Mouse (Mus musculus) intestine, embryonic 15.5 days (tissue): ENCODE measurements around the gene Pth1r. TPM values are rescaled to one million over a fixed set of nuclear protein-coding genes. Genes with fewer than 3 reads are reported as not detected.

ENCODE experiments used
- ATAC-seq: fragments of 200-750 bp; cut with Nextera tagmentation; 2 replicates; pipeline ENCODE4 v1.8.0; 2017; ENCODE audit warnings: moderate TSS enrichment, moderate library complexity
- H3K27ac ChIP-seq: fragments of 300-500 bp; sonication (generic); 2 replicates; pipeline ENCODE4 v1.5.1; 2015; ENCODE audit warnings: mild to moderate bottlenecking, inconsistent platforms
- H3K27me3 ChIP-seq: fragments of 300-500 bp; sonication (generic); replicated peaks from 2 replicates; pipeline ENCODE4 v1.6.1; 2015; ENCODE audit warnings: inconsistent platforms
- H3K36me3 ChIP-seq: fragments of 300-500 bp; sonication (generic); 2 replicates; pipeline ENCODE4 v1.6.1; 2015; ENCODE audit warnings: inconsistent platforms
- H3K4me1 ChIP-seq: fragments of 300-500 bp; sonication (generic); replicated peaks from 2 replicates; pipeline ENCODE4 v1.6.1; 2015; ENCODE audit warnings: inconsistent platforms
- H3K4me2 ChIP-seq: fragments of 300-500 bp; sonication (generic); replicated peaks from 2 replicates; pipeline ENCODE4 v1.6.1; 2015; ENCODE audit warnings: mild to moderate bottlenecking, inconsistent platforms
- H3K4me3 ChIP-seq: fragments of 300-500 bp; sonication (generic); replicated peaks from 2 replicates; pipeline ENCODE4 v1.5.1; 2015; ENCODE audit warnings: inconsistent platforms
- H3K9ac ChIP-seq: fragments of 300-500 bp; sonication (generic); 2 replicates; pipeline ENCODE4 v1.6.1; 2015; ENCODE audit warnings: inconsistent platforms
- H3K9me3 ChIP-seq: fragments of 300-500 bp; sonication (generic); 2 replicates; pipeline ENCODE4 v1.6.1; 2016; ENCODE audit warnings: inconsistent platforms
- WGBS: fragments of 180-500 bp; shearing (Covaris S2); methylation state at CpG from one replicate; pipeline ENCODE4 v1.1.7; 2015; 5-methylcytosine and 5-hydroxymethylcytosine counted together
- polyA plus RNA-seq: library from polyadenylated mRNA; unstranded; fragments of >200 nt; fragmentation: Nextera tagmentation; extraction: Ambion mirVana; gene quantifications from 2 replicates; pipeline ENCODE4 v1.2.1, GENCODE M21; 2015

The Pth1r gene
- polyA plus RNA-seq: 21.6 and 23.6 TPM in 2 replicates

DNA sequence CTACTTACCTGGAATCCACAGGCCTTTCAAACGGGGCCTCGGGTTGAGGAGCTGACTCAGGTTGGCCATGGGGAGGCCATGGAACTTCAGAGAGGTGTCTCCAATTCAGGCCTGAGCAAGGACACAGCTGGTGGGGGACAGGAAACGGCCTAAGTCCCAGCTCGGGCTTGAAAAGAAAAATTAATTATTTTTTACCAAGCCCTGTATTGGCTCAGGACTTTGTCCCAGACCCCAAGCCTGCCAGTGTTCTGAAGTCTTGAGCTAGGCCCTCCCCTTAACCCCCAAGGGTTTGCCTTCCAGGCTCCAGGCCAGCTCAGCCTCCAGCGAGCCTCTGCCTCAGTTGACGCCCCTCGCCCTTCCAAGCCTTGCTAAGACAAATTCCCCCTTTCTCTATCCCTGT lies at the start of gene Pth1r:
Gene Pth1r (minus strand): TSS at position 185 of the 400 bp plus-strand sequence.
- H3K36me3 ChIP-seq: no peaks in the 10 kb centered on the region
- no peak within 1 kb of the TSS for H3K4me2 ChIP-seq
- peaks cover 15% of the 10 kb centered on the region for H3K27me3 ChIP-seq
- H3K9me3 ChIP-seq: no peaks in the 10 kb centered on the region
- H3K27ac ChIP-seq: no peak within 1 kb of the TSS
- 54% methylated on average over 7 of the region's 7 CpGs for WGBS
- H3K9ac ChIP-seq: no peak within 1 kb of the TSS
- no peak within 1 kb of the TSS for H3K4me3 ChIP-seq
- no peak for ATAC-seq
- H3K4me1 ChIP-seq: peaks cover 25% of the 10 kb centered on the region

GRCm38 (mm10) chr9:110790462-110790861 lies 43.5 kb upstream of the Pth1r start:
- no peak overlapping the region for H3K9ac ChIP-seq
- no peaks in the 10 kb centered on the region for H3K27me3 ChIP-seq
- WGBS: 66% methylated on average over 4 of the region's 4 CpGs
- no peak overlapping the region for H3K27ac ChIP-seq
- H3K9me3 ChIP-seq: no peaks in the 10 kb centered on the region
- no peak overlapping the region for H3K4me2 ChIP-seq
- H3K4me1 ChIP-seq: no peaks in the 10 kb centered on the region
- no peak for ATAC-seq
- no peaks in the 10 kb centered on the region for H3K36me3 ChIP-seq
- no peak overlapping the region for H3K4me3 ChIP-seq

DNA sequence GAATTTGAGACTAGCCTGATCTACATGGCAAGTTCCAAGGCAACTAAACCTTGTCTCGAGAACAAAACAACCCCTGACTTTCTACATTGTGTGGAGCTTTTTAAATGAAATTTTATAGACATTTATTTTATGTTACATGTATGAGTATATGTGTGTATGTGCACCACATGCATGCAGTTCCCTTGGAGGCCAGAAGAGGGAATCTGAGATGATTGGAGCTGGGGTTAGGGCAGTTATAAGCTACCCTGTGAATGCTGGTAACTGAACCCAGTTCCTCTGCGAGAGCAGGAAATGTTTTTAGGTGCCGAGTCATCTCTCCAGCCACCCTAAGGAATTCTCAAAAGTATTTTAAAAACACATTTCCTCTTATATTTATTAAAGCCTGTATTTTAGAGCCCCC lies 41.2 kb upstream of the Pth1r start:
- H3K36me3 ChIP-seq: no peaks in the 10 kb centered on the region
- H3K4me2 ChIP-seq: no peak overlapping the region
- H3K4me3 ChIP-seq: no peak overlapping the region
- no peaks in the 10 kb centered on the region for H3K9me3 ChIP-seq
- H3K27ac ChIP-seq: no peak overlapping the region
- no peak overlapping the region for H3K9ac ChIP-seq
- WGBS: 92% methylated on average over 3 of the region's 3 CpGs
- H3K4me1 ChIP-seq: no peaks in the 10 kb centered on the region
- no peak for ATAC-seq
- H3K27me3 ChIP-seq: no peaks in the 10 kb centered on the region

DNA sequence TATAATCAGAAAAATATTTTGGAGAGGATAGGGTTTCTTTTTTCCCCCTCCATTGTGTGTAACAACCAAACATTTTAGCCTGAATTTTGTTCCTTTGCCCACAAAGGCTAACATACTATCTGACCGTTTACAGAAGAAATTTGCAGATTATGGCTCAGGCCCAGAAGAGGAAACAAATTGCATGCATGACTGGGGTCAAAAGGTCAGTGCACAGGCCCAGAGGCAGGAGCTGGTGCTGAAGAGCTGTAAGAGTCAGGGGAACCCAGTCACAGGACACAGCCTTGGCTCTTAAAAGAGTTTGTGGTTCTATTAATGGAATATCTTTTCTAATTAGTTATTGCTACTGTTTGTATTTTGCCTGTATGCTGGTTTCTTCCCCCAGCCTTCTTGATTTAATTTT lies 36.7 kb upstream of the Pth1r start:
- no peak for ATAC-seq
- Histone ChIP-seq H3K27me3 (0 out of 2 replicates have a peak, but pooled peaks cover 4% of the 10 kb centered on the region), H3K36me3 (no peaks in the 10 kb centered on the region), H3K27ac (no peak overlapping the region), H3K4me1 (peaks cover 14% of the 10 kb centered on the region), H3K9me3 (no peaks in the 10 kb centered on the region), H3K4me3 (no peak overlapping the region), H3K4me2 (no peak overlapping the region), H3K9ac (no peak overlapping the region)
- 25% methylated on average over 1 of the region's 1 CpGs for WGBS

GRCm38 (mm10) chr9:110781731-110782130 lies 34.8 kb upstream of the Pth1r start:
- H3K9me3 ChIP-seq: no peaks in the 10 kb centered on the region
- H3K4me3 ChIP-seq: peak overlapping the region; percentile 48
- ATAC-seq: peak; percentile 72
- H3K27ac ChIP-seq: peak overlapping the region; percentile 81
- H3K4me1 ChIP-seq: peaks cover 14% of the 10 kb centered on the region
- no peaks in the 10 kb centered on the region for H3K36me3 ChIP-seq
- peak overlapping the region; percentile 95 for H3K4me2 ChIP-seq
- peak overlapping the region; percentile 66 for H3K9ac ChIP-seq
- 0 out of 2 replicates have a peak, but pooled peaks cover 4% of the 10 kb centered on the region for H3K27me3 ChIP-seq
- WGBS: 1% methylated on average over 23 of the region's 23 CpGs

DNA sequence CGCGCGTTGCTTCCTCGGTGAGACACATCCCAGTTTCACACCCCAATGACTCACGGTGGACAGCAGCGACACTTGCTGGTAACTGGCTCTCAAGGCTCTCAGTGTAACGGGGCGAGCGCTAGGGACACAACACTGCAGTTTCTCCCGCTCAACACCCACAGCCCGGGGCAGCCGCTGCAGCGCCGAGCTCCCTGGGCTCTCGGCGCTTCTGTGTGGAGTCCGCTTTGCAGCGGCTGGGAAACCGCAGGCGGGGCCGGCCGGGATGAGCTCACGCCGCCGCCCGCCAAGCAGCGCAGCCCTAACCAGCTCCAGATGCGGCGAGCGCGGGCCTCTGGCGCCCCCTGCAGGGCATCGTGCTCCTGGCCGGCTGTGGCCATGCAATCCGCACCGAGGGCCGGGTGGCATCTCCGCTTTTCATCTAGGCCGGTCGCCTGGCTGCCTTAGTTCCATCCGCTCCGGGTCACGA lies 34.3 kb upstream of the Pth1r start:
- H3K4me2 ChIP-seq: peak overlapping the region; percentile 95
- peak overlapping the region; percentile 81 for H3K27ac ChIP-seq
- H3K4me1 ChIP-seq: peaks cover 14% of the 10 kb centered on the region
- H3K36me3 ChIP-seq: no peaks in the 10 kb centered on the region
- peak overlapping the region; percentile 48 for H3K4me3 ChIP-seq
- H3K9me3 ChIP-seq: no peaks in the 10 kb centered on the region
- H3K9ac ChIP-seq: peak overlapping the region; percentile 66
- peak; percentile 97 for ATAC-seq
- H3K27me3 ChIP-seq: 0 out of 2 replicates have a peak, but pooled peaks cover 4% of the 10 kb centered on the region
- under 1% methylated on average over 43 of the region's 43 CpGs for WGBS

GRCm38 (mm10) chr9:110779242-110779913 lies 32.4 kb upstream of the Pth1r start:
- Histone ChIP-seq H3K27me3 (0 out of 2 replicates have a peak, but pooled peaks cover 4% of the 10 kb centered on the region), H3K36me3 (no peaks in the 10 kb centered on the region), H3K4me3 (no peak overlapping the region), H3K4me1 (peaks cover 21% of the 10 kb centered on the region), H3K27ac (no peak overlapping the region), H3K4me2 (no peak overlapping the region), H3K9ac (no peak overlapping the region), H3K9me3 (no peaks in the 10 kb centered on the region)
- WGBS: 65% methylated on average over 5 of the region's 5 CpGs
- ATAC-seq: no peak

- Histone ChIP-seq H3K4me2 (no peak overlapping the region), H3K27ac (no peak overlapping the region)
- 73% methylated on average over 7 of the region's 7 CpGs for WGBS
Measured at GRCm38 (mm10) chr9:110778559-110778958, 31.6 kb upstream of the Pth1r start.

GRCm38 (mm10) chr9:110778100-110778499 lies 31.2 kb upstream of the Pth1r start:
- H3K4me2 ChIP-seq: no peak overlapping the region
- ATAC-seq: no peak
- H3K36me3 ChIP-seq: no peaks in the 10 kb centered on the region
- 74% methylated on average over 1 of the region's 1 CpGs for WGBS
- H3K9me3 ChIP-seq: no peaks in the 10 kb centered on the region
- H3K27me3 ChIP-seq: 0 out of 2 replicates have a peak, but pooled peaks cover 4% of the 10 kb centered on the region
- no peak overlapping the region for H3K9ac ChIP-seq
- no peak overlapping the region for H3K27ac ChIP-seq
- H3K4me3 ChIP-seq: no peak overlapping the region
- H3K4me1 ChIP-seq: peaks cover 21% of the 10 kb centered on the region

More at GRCm38 (mm10) chr9:110778559-110778958, 31.6 kb upstream of the Pth1r start:
- Histone ChIP-seq H3K4me3 (no peak overlapping the region), H3K9ac (no peak overlapping the region), H3K9me3 (no peaks in the 10 kb centered on the region), H3K27me3 (0 out of 2 replicates have a peak, but pooled peaks cover 4% of the 10 kb centered on the region), H3K4me1 (peaks cover 21% of the 10 kb centered on the region), H3K36me3 (no peaks in the 10 kb centered on the region)
- no peak for ATAC-seq

DNA sequence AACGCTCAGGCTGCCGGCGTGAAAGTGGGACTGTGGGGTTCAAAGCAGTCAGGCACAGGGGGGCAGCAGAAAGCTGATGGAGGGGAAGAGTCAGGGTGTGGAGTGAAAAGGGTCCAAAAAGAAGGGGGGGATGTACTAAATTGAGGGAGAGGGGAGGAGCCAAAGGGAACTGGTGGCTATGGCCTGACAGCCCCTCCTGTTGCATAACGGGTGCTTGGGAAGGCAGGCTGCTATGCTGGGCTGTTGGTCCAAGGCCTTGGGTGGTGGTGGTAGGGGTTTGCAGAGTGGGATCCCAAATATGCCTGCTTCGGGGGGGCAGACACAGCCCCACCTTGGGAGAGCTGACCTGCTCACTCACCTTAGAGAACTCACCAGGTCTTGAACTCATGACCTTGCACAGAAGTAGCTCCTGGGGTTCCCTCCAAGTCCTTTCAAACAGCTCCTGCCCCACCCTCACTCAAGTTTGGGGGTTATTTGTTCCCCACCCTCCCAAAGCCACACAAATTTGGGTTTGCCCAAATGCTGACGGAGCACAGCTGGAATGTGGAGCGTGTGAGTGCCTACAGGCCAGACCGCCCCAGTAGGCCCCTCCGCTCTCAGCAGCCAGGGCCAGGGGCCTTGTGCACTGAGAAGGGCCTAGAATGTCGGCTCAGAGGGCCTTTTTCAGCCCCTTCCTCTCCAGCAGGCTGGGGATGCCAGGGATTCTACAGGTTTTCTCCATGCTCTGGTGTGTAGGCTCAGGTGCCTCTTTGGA lies 28.5 kb upstream of the Pth1r start:
- Histone ChIP-seq H3K27me3 (0 out of 2 replicates have a peak, but pooled peaks cover under 1% of the 10 kb centered on the region), H3K4me2 (peak overlapping the region; percentile 15; the same call in 1 of the 2 replicates), H3K9ac (no peak overlapping the region), H3K4me3 (no peak overlapping the region), H3K4me1 (peaks cover 9% of the 10 kb centered on the region), H3K9me3 (no peaks in the 10 kb centered on the region), H3K27ac (peak overlapping the region; percentile 14), H3K36me3 (no peaks in the 10 kb centered on the region)
- WGBS: 69% methylated on average over 10 of the region's 10 CpGs
- ATAC-seq: peak; percentile 35

GRCm38 (mm10) chr9:110774403-110775268 lies 27.7 kb upstream of the Pth1r start:
- no peaks in the 10 kb centered on the region for H3K27me3 ChIP-seq
- H3K9ac ChIP-seq: no peak overlapping the region
- H3K9me3 ChIP-seq: no peaks in the 10 kb centered on the region
- H3K4me2 ChIP-seq: peak overlapping the region; percentile 15; the same call in 1 of the 2 replicates
- H3K4me3 ChIP-seq: no peak overlapping the region
- WGBS: 66% methylated on average over 15 of the region's 15 CpGs
- no peaks in the 10 kb centered on the region for H3K36me3 ChIP-seq
- H3K4me1 ChIP-seq: peaks cover 7% of the 10 kb centered on the region
- ATAC-seq: peak; percentile 19; the same call in 1 of the 2 replicates
- peak overlapping the region; percentile 14 for H3K27ac ChIP-seq
